Mouse (Mus musculus): ENCODE data around the gene Rnase11. TPM values are rescaled to one million over a fixed set of nuclear protein-coding genes. Genes with fewer than 3 reads are reported as not detected.

Rnase11 gene
- polyA plus RNA-seq, 1 experiment from 2014 or later: not detected

GRCm38 (mm10) chr14:51088970-51089673, 39.2 kb upstream of the Rnase11 start:
- Histone ChIP-seq H3K4me3 (ENCODE audit: low read depth, low read length) (peak overlapping the region; percentile 76), H3K4me1 (replicated peaks; ENCODE audit: control insufficient read depth, insufficient read depth, low read length) (no peaks in the 10 kb centered on the region; the same call in 1 of the 2 replicates), H3K27ac (ENCODE audit: low read depth, low read length) (peak overlapping the region; percentile 93), H3K27me3 (replicated peaks; ENCODE audit: control insufficient read depth, insufficient read depth, low read length) (no peaks in the 10 kb centered on the region), H3K9ac (ENCODE audit: low read depth, low read length) (peak overlapping the region; percentile 68), H3K9me3 (ENCODE audit: control insufficient read depth) (no peaks in the 10 kb centered on the region), H3K36me3 (ENCODE audit: control insufficient read depth, insufficient read depth) (no peaks in the 10 kb centered on the region), H3K4me2 (replicated peaks; ENCODE audit: low read depth) (peak overlapping the region; percentile 82)
- peak; percentile 85 for ATAC-seq
- under 1% methylated on average over 34 of the region's 34 CpGs for WGBS
- TF ChIP-seq CTCF (IDR thresholded peaks at IDR 0.05; ENCODE audit: low read depth): no peak

DNA sequence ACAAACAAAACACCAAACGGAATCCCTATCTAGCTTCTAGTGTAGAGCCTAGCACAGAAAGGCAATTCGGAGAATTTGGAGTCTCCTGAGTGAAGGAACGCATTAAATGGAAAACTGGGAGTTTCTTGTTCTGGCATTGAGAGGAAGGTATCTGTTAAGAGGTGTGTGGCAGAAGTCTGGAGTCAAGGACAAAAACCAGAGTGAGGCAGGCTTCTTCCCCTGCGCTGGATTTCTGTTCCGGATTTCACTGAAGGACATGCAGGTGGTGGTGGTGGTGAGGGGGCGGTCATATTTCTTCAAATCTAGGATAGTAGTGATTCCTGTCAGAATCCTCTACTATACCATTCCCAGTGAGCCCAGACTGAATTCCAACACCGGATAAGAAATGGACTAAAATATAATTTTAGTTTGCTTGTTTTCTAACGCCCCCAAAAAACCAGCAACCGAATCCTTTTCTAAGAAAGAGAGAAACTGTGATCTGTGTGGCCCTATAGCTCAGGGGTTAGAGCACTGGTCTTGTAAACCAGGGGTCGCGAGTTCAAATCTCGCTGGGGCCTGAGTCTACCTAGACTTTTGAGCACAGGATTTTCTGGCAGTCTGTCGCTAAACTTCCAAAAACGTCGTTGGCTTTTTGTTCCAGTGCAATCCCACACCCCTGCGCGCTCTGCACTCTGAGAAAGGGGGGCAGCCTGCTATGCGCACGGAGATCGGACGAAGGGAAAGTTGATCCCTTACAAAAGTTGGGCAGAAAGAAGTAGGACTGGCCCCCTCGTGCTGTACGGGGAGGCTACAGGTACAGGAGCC, 38.4 kb upstream of the Rnase11 start:
- peak overlapping the region; percentile 68 for H3K9ac ChIP-seq (ENCODE audit: low read depth, low read length)
- no peak for TF ChIP-seq CTCF (IDR thresholded peaks at IDR 0.05; ENCODE audit: low read depth)
- H3K4me1 ChIP-seq (replicated peaks; ENCODE audit: control insufficient read depth, insufficient read depth, low read length): peaks cover 2% of the 10 kb centered on the region; the same call in 1 of the 2 replicates
- peak overlapping the region; percentile 76 for H3K4me3 ChIP-seq (ENCODE audit: low read depth, low read length)
- H3K4me2 ChIP-seq (replicated peaks; ENCODE audit: low read depth): peak overlapping the region; percentile 82
- no peaks in the 10 kb centered on the region for H3K9me3 ChIP-seq (ENCODE audit: control insufficient read depth)
- H3K27me3 ChIP-seq (replicated peaks; ENCODE audit: control insufficient read depth, insufficient read depth, low read length): no peaks in the 10 kb centered on the region
- no peaks in the 10 kb centered on the region for H3K36me3 ChIP-seq (ENCODE audit: control insufficient read depth, insufficient read depth)
- ATAC-seq: peak; percentile 48
- under 1% methylated on average over 23 of the region's 23 CpGs for WGBS
- H3K27ac ChIP-seq (ENCODE audit: low read depth, low read length): peak overlapping the region; percentile 93

- no peaks in the 10 kb centered on the region for H3K27me3 ChIP-seq (replicated peaks; ENCODE audit: control insufficient read depth, insufficient read depth, low read length)
- WGBS: 15% methylated on average over 9 of the region's 9 CpGs
- no peak overlapping the region for H3K27ac ChIP-seq (ENCODE audit: low read depth, low read length)
- 0 out of 2 replicates have a peak overlapping the region, but pooled peaks have one; percentile 68 for H3K9ac ChIP-seq (ENCODE audit: low read depth, low read length)
- no peaks in the 10 kb centered on the region for H3K36me3 ChIP-seq (ENCODE audit: control insufficient read depth, insufficient read depth)
- no peak for TF ChIP-seq CTCF (IDR thresholded peaks at IDR 0.05; ENCODE audit: low read depth)
- peaks cover 2% of the 10 kb centered on the region; the same call in 1 of the 2 replicates for H3K4me1 ChIP-seq (replicated peaks; ENCODE audit: control insufficient read depth, insufficient read depth, low read length)
- no peaks in the 10 kb centered on the region for H3K9me3 ChIP-seq (ENCODE audit: control insufficient read depth)
- no peak for ATAC-seq
- H3K4me2 ChIP-seq (replicated peaks; ENCODE audit: low read depth): peak overlapping the region; percentile 82
- peak overlapping the region; percentile 76 for H3K4me3 ChIP-seq (ENCODE audit: low read depth, low read length)
These were observed 37.8 kb upstream of the Rnase11 start for GRCm38 (mm10) chr14:51087762-51088161.

- H3K4me1 ChIP-seq (replicated peaks; ENCODE audit: control insufficient read depth, insufficient read depth, low read length): peaks cover 2% of the 10 kb centered on the region; the same call in 1 of the 2 replicates
- no peaks in the 10 kb centered on the region for H3K27me3 ChIP-seq (replicated peaks; ENCODE audit: control insufficient read depth, insufficient read depth, low read length)
- H3K9ac ChIP-seq (ENCODE audit: low read depth, low read length): no peak overlapping the region
- no peak for TF ChIP-seq CTCF (IDR thresholded peaks at IDR 0.05; ENCODE audit: low read depth)
- no peak for ATAC-seq
- H3K27ac ChIP-seq (ENCODE audit: low read depth, low read length): no peak overlapping the region
- no peaks in the 10 kb centered on the region for H3K36me3 ChIP-seq (ENCODE audit: control insufficient read depth, insufficient read depth)
- no peak overlapping the region for H3K4me3 ChIP-seq (ENCODE audit: low read depth, low read length)
- 74% methylated on average over 4 of the region's 4 CpGs for WGBS
- no peak overlapping the region for H3K4me2 ChIP-seq (replicated peaks; ENCODE audit: low read depth)
- H3K9me3 ChIP-seq (ENCODE audit: control insufficient read depth): no peaks in the 10 kb centered on the region
These were observed 35.9 kb upstream of the Rnase11 start for GRCm38 (mm10) chr14:51085911-51086310.

DNA sequence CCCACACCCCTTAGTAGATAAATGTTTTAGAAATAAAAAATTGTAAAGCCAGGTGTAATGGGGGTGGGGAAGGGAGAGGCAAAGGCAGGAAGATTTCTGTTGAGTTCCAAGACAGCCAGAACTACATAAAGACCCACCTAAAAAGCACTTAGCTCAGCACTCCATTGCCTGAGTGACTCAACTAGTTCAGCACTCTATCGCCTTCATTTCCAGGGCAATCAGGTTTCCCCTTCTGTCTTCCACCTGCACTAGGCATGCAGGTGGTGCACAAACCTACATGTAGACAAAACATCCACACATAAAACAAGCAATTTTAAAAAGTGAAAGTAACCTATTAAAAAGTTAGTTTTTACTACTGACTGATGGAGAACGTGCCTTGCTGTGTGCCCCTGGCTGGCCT, 35.1 kb upstream of the Rnase11 start:
- Histone ChIP-seq H3K36me3 (ENCODE audit: control insufficient read depth, insufficient read depth) (no peaks in the 10 kb centered on the region), H3K27ac (ENCODE audit: low read depth, low read length) (no peak overlapping the region), H3K27me3 (replicated peaks; ENCODE audit: control insufficient read depth, insufficient read depth, low read length) (no peaks in the 10 kb centered on the region), H3K9me3 (ENCODE audit: control insufficient read depth) (no peaks in the 10 kb centered on the region), H3K4me3 (ENCODE audit: low read depth, low read length) (no peak overlapping the region), H3K4me1 (replicated peaks; ENCODE audit: control insufficient read depth, insufficient read depth, low read length) (peaks cover 2% of the 10 kb centered on the region; the same call in 1 of the 2 replicates), H3K9ac (ENCODE audit: low read depth, low read length) (no peak overlapping the region), H3K4me2 (replicated peaks; ENCODE audit: low read depth) (no peak overlapping the region)
- 67% methylated on average over 2 of the region's 2 CpGs for WGBS
- no peak for ATAC-seq
- TF ChIP-seq CTCF (IDR thresholded peaks at IDR 0.05; ENCODE audit: low read depth): no peak

GRCm38 (mm10) chr14:51083805-51084204, 33.8 kb upstream of the Rnase11 start:
- no peak for ATAC-seq
- Histone ChIP-seq H3K4me3 (ENCODE audit: low read depth, low read length) (peak overlapping the region; percentile 49; the same call in 1 of the 2 replicates), H3K36me3 (ENCODE audit: control insufficient read depth, insufficient read depth) (no peaks in the 10 kb centered on the region), H3K9ac (ENCODE audit: low read depth, low read length) (no peak overlapping the region), H3K27ac (ENCODE audit: low read depth, low read length) (no peak overlapping the region), H3K4me2 (replicated peaks; ENCODE audit: low read depth) (peak overlapping the region; percentile 69), H3K27me3 (replicated peaks; ENCODE audit: control insufficient read depth, insufficient read depth, low read length) (no peaks in the 10 kb centered on the region), H3K4me1 (replicated peaks; ENCODE audit: control insufficient read depth, insufficient read depth, low read length) (peaks cover 2% of the 10 kb centered on the region; the same call in 1 of the 2 replicates), H3K9me3 (ENCODE audit: control insufficient read depth) (no peaks in the 10 kb centered on the region)
- TF ChIP-seq CTCF (IDR thresholded peaks at IDR 0.05; ENCODE audit: low read depth): no peak
- 25% methylated on average over 7 of the region's 7 CpGs for WGBS

Measured in intestine, postnatal 0 days (tissue).